Mouse (Mus musculus) erythroblast, embryonic 14.5 days (primary cell): ENCODE measurements around the gene Crybb3.

Experiments
- GATA1 ChIP-seq: IDR thresholded peaks from 2 replicates; pipeline ENCODE4 v1.6.1; 2012; ENCODE audit warnings: low read length, inconsistent platforms, mixed read lengths
- TAL1 ChIP-seq: IDR thresholded peaks from 3 replicates; pipeline ENCODE4 v1.6.1; 2012; ENCODE audit warnings: low read length, inconsistent platforms, mixed read lengths

GRCm38 (mm10) chr5:113114264-113115225 is 33.2 kb upstream of the Crybb3 start:
- TF ChIP-seq GATA1, result no peak
- TF ChIP-seq TAL1, result no peak
